Mouse (Mus musculus) E14TG2a.4 (cell line): ENCODE results near the gene Tut1.

ENCODE experiments used
- H3K27me3 ChIP-seq: 2 replicates; pipeline ENCODE4 v1.6.1; 2014; ENCODE audit warnings: low read length, control low read depth; ENCODE audit not compliant: insufficient read depth
- H3K36me3 ChIP-seq: 2 replicates; pipeline ENCODE4 v1.6.1; 2014; ENCODE audit warnings: low read length, control low read depth; ENCODE audit not compliant: insufficient read depth
- H3K4me1 ChIP-seq: replicated peaks from 2 replicates; pipeline ENCODE4 v1.6.1; 2014; ENCODE audit warnings: low read depth, low read length, control low read depth
- H3K4me3 ChIP-seq: replicated peaks from 2 replicates; pipeline ENCODE4 v1.5.1; 2014; ENCODE audit warnings: mild to moderate bottlenecking, low read length
- H3K9me3 ChIP-seq: 2 replicates; pipeline ENCODE4 v1.6.1; 2014; ENCODE audit warnings: low read length, control low read depth
- CTCF ChIP-seq: conservative IDR thresholded peaks from 2 replicates; pipeline ENCODE4 v1.5.1; 2014; ENCODE audit warnings: low read length
- NANOG ChIP-seq: IDR thresholded peaks from 2 replicates; pipeline ENCODE4 v1.6.1; 2014; ENCODE audit warnings: borderline replicate concordance, low read length, mixed read lengths
- POU5F1 ChIP-seq: IDR thresholded peaks from 2 replicates; pipeline ENCODE4 v1.6.1; 2014; ENCODE audit warnings: low read length, borderline replicate concordance

The Tut1 gene

GRCm38 (mm10) chr19:8953135-8954039 is at the start of gene Tut1:
TSS of gene Tut1 (plus strand) at chr19:8953847.
- Histone ChIP-seq H3K4me1 (peaks cover 42% of the 10 kb centered on the region), H3K36me3 (peaks cover 82% of the 10 kb centered on the region), H3K4me3 (peak within 1 kb of the TSS; percentile 98), H3K9me3 (no peaks in the 10 kb centered on the region), H3K27me3 (no peaks in the 10 kb centered on the region)
- TF ChIP-seq NANOG, result no peak
- no peak for TF ChIP-seq CTCF
- TF ChIP-seq POU5F1, result no peak

- no peak for TF ChIP-seq POU5F1
- no peak for TF ChIP-seq CTCF
- no peak for TF ChIP-seq NANOG
These were observed 45.1 kb upstream of the Tut1 start for GRCm38 (mm10) chr19:8908531-8908930.

GRCm38 (mm10) chr19:8911810-8912209 is 41.8 kb upstream of the Tut1 start:
- TF ChIP-seq CTCF, result no peak
- TF ChIP-seq POU5F1, result no peak
- no peak for TF ChIP-seq NANOG
- Histone ChIP-seq H3K9me3 (no peaks in the 10 kb centered on the region), H3K4me1 (peaks cover 14% of the 10 kb centered on the region), H3K36me3 (peaks cover 100% of the 10 kb centered on the region), H3K27me3 (no peaks in the 10 kb centered on the region), H3K4me3 (no peak overlapping the region)

More at GRCm38 (mm10) chr19:8908531-8908930, 45.1 kb upstream of the Tut1 start:
- Histone ChIP-seq H3K36me3 (peaks cover 98% of the 10 kb centered on the region), H3K4me1 (peaks cover 11% of the 10 kb centered on the region), H3K4me3 (no peak overlapping the region), H3K27me3 (no peaks in the 10 kb centered on the region), H3K9me3 (no peaks in the 10 kb centered on the region)

- H3K4me3 ChIP-seq, result no peak overlapping the region
- H3K36me3 ChIP-seq, result peaks cover 80% of the 10 kb centered on the region
- no peak for TF ChIP-seq NANOG
- TF ChIP-seq CTCF, result no peak
- no peak for TF ChIP-seq POU5F1
- H3K9me3 ChIP-seq, result no peaks in the 10 kb centered on the region
- H3K4me1 ChIP-seq, result peaks cover 28% of the 10 kb centered on the region
- no peaks in the 10 kb centered on the region for H3K27me3 ChIP-seq
These were observed 39.4 kb upstream of the Tut1 start for GRCm38 (mm10) chr19:8914212-8914611.

GRCm38 (mm10) chr19:8919000-8919399 is 34.6 kb upstream of the Tut1 start:
- Histone ChIP-seq H3K4me3 (no peak overlapping the region), H3K9me3 (no peaks in the 10 kb centered on the region), H3K4me1 (peaks cover 42% of the 10 kb centered on the region), H3K36me3 (peaks cover 47% of the 10 kb centered on the region), H3K27me3 (no peaks in the 10 kb centered on the region)
- TF ChIP-seq CTCF (no peak), NANOG (no peak), POU5F1 (no peak)

GRCm38 (mm10) chr19:8919684-8920072 is 34.0 kb upstream of the Tut1 start:
- Histone ChIP-seq H3K27me3 (no peaks in the 10 kb centered on the region), H3K4me1 (peaks cover 42% of the 10 kb centered on the region), H3K4me3 (peak overlapping the region; percentile 93), H3K9me3 (no peaks in the 10 kb centered on the region), H3K36me3 (peaks cover 41% of the 10 kb centered on the region)
- TF ChIP-seq POU5F1, result no peak
- no peak for TF ChIP-seq NANOG
- TF ChIP-seq CTCF, result no peak

GRCm38 (mm10) chr19:8920073-8920736 is 33.4 kb upstream of the Tut1 start, which contains the start of gene B3gat3:
TSS of gene B3gat3 (plus strand) at chr19:8920374.
- TF ChIP-seq POU5F1 (no peak), NANOG (no peak), CTCF (no peak)
- Histone ChIP-seq H3K9me3 (no peaks in the 10 kb centered on the region), H3K4me1 (peaks cover 44% of the 10 kb centered on the region), H3K27me3 (no peaks in the 10 kb centered on the region), H3K36me3 (peaks cover 37% of the 10 kb centered on the region), H3K4me3 (peak within 1 kb of the TSS; percentile 93)

GRCm38 (mm10) chr19:8920836-8921291 is 32.8 kb upstream of the Tut1 start:
- H3K4me3 ChIP-seq, result peak overlapping the region; percentile 93
- no peak for TF ChIP-seq CTCF
- H3K36me3 ChIP-seq, result peaks cover 37% of the 10 kb centered on the region
- H3K4me1 ChIP-seq, result peaks cover 50% of the 10 kb centered on the region
- H3K9me3 ChIP-seq, result no peaks in the 10 kb centered on the region
- H3K27me3 ChIP-seq, result no peaks in the 10 kb centered on the region
